10 mouse cellular contexts compared by ENCODE assay signal in the genomic region with DNA sequence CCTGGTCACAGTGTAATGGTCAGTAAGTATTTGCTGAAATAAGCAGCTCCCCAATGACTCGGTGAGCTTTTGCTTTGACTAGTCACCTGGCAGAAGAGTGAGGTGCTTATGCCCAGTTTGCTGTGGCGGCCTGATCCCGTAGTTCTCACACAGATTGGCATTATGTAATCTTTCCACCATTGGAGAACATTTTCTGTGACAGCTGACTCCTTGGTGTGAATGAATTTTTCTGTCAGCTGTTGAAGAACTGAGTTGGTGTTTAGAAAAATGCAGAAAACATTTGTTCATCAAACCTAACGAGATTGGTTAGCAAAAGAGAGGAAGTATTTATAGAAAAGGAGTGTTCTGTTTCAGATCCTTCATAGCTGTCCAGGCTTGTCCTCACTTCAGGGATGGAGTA. TPM values are rescaled to one million over a fixed set of nuclear protein-coding genes. Genes with fewer than 3 reads are reported as not detected.
DNase-seq lines count a peak whose midpoint lies in the region; ATAC-seq and TF ChIP-seq lines count a peak whose summit lies in the region.
"Had no signal": no experiment of that assay in that cellular context is flagged by ENCODE, and none has a peak within 500 bp of the region (broad histone marks: within the 10 kb centered on the region; RNA-seq: fewer than 3 reads in every experiment).

No protein-coding gene starts in this region.

- no peak for DNase-seq in heart, adult 2 months
- no peak for DNase-seq in heart, postnatal 36 days
- DNase-seq in lung, embryonic 14.5 days = no peak
- DNase-seq in lung, postnatal 4 days = no peak
- peak; percentile 83 for DNase-seq in cerebellum, adult 9-11 months
- DNase-seq in layer of hippocampus, adult 9-10 months (ENCODE audit: low spot score) = peak; percentile 36
- no peak for DNase-seq in testis, postnatal 10 days (ENCODE audit: low spot score)
- DNase-seq in hindbrain, embryonic 10.5 days (ENCODE audit: low spot score) = no peak
- DNase-seq: right cerebral cortex, postnatal 14 days had no signal

- no peaks in the 10 kb centered on the region for H3K9me3 ChIP-seq in lung, embryonic 14.5 days (ENCODE audit: low read depth, low read length)
- H3K9me3 ChIP-seq in hindbrain, embryonic 10.5 days = no peaks in the 10 kb centered on the region

- 26% methylated on average over 4 of the region's 4 CpGs for WGBS in heart, adult 2 months
- WGBS in lung, embryonic 14.5 days = 59% methylated on average over 4 of the region's 4 CpGs
- 87% methylated on average over 4 of the region's 4 CpGs for WGBS in hindbrain, embryonic 10.5 days

- no peak overlapping the region for H3K9ac ChIP-seq in heart, adult 2 months (ENCODE audit: low read depth, low read length)
- no peak overlapping the region for H3K9ac ChIP-seq in lung, embryonic 14.5 days

- intact Hi-C loops in heart, adult 2 months (cut with DNase I) = no loop called here
- intact Hi-C loops in heart, postnatal 36 days (cut with DNase I) = loop anchor here (5.0 kb wide), 1 partner anchor 80 kb away; no protein-coding TSS in a partner anchor

- peak overlapping the region; percentile 86 for H3K27ac ChIP-seq in heart, adult 2 months
- peak overlapping the region; percentile 27; the same call in 1 of the 2 replicates for H3K27ac ChIP-seq in lung, embryonic 14.5 days (ENCODE audit: low read depth)
- no peak overlapping the region for H3K27ac ChIP-seq in hindbrain, embryonic 10.5 days

- no peak for ATAC-seq in lung, embryonic 14.5 days (ENCODE audit: insufficient read depth)
- ATAC-seq: midbrain, embryonic 16.5 days had no signal

- H3K4me2 ChIP-seq in lung, embryonic 14.5 days = no peak overlapping the region

- no peak for TF ChIP-seq EP300 in heart, adult 2 months (IDR thresholded peaks at IDR 0.05; ENCODE audit: insufficient read depth, low read depth, low read length)

- H3K4me1 ChIP-seq in heart, adult 2 months (ENCODE audit: control insufficient read depth, insufficient read depth, low read length) = peaks cover 27% of the 10 kb centered on the region
- peaks cover 31% of the 10 kb centered on the region for H3K4me1 ChIP-seq in lung, embryonic 14.5 days (ENCODE audit: insufficient read depth)
- H3K4me1 ChIP-seq in hindbrain, embryonic 10.5 days (replicated peaks) = peaks cover 36% of the 10 kb centered on the region

- TF ChIP-seq CTCF in heart, adult 2 months (IDR thresholded peaks at IDR 0.05) = no peak
- no peak for TF ChIP-seq CTCF in lung, embryonic 14.5 days (IDR thresholded peaks at IDR 0.05; ENCODE audit: low read depth)

- H3K27me3 ChIP-seq in heart, adult 2 months (ENCODE audit: control insufficient read depth, insufficient read depth, low read length) = no peaks in the 10 kb centered on the region
- no peaks in the 10 kb centered on the region for H3K27me3 ChIP-seq in lung, embryonic 14.5 days (ENCODE audit: insufficient read depth, low read length)
- H3K27me3 ChIP-seq in hindbrain, embryonic 10.5 days (ENCODE audit: insufficient read depth, poor library complexity, severe bottlenecking) = no peaks in the 10 kb centered on the region

- peaks cover 26% of the 10 kb centered on the region for H3K36me3 ChIP-seq in heart, adult 2 months (ENCODE audit: control insufficient read depth, insufficient read depth, low read length)
- no peaks in the 10 kb centered on the region for H3K36me3 ChIP-seq in lung, embryonic 14.5 days (ENCODE audit: insufficient read depth)
- no peaks in the 10 kb centered on the region; the same call in 1 of the 2 replicates for H3K36me3 ChIP-seq in hindbrain, embryonic 10.5 days

- TF ChIP-seq POLR2A in heart, adult 2 months (IDR thresholded peaks at IDR 0.05; ENCODE audit: insufficient read depth, low read depth, low read length) = no peak

- peaks cover 10% of the 10 kb centered on the region for H3K79me2 ChIP-seq in heart, adult 2 months (replicated peaks; ENCODE audit: control insufficient read depth, insufficient read depth, low read length)

- H3K4me3 ChIP-seq in heart, adult 2 months = no peak overlapping the region
- H3K4me3 ChIP-seq in lung, embryonic 14.5 days (ENCODE audit: low read depth, low read length) = no peak overlapping the region
- H3K4me3 ChIP-seq in hindbrain, embryonic 10.5 days = no peak overlapping the region

RNA-seq across cellular contexts. Expression of gene Gnaq, which starts 34.6 kb away (rescaled TPM):
- 10 to 100 TPM; 23.1 to 23.4 TPM for total RNA-seq in heart, adult 2 months (2021)
- polyA plus RNA-seq in heart, adult 2 months (2012; rRNA removed) = 8.4 and 14.5 TPM in 2 replicates
- total RNA-seq in heart, postnatal 36 days (2021) = 10 to 100 TPM; 22.5 to 23.0 TPM
- polyA plus RNA-seq in lung, embryonic 14.5 days (2014; fragmentation: Nextera tagmentation; extraction: Ambion mirVana) = 15.9 and 16.1 TPM in 2 replicates
- polyA plus RNA-seq in hindbrain, embryonic 10.5 days (2016; fragmentation: Nextera tagmentation; extraction: Ambion mirVana) = 23.1 and 26.7 TPM in 2 replicates

Comparison
In these comparisons a context has a peak if more than half of its experiments do, and no peak if none do; other contexts are left out.
1. DNase-seq: peak in cerebellum, adult 9-11 months (single experiment) and layer of hippocampus, adult 9-10 months (single experiment); none in heart, adult 2 months (0 of 2), heart, postnatal 36 days (0 of 2), lung, embryonic 14.5 days (single experiment), lung, postnatal 4 days (0 of 2), testis, postnatal 10 days (single experiment) and hindbrain, embryonic 10.5 days (single experiment).